Mouse (Mus musculus) kidney, embryonic 16.5 days (tissue): ENCODE data around the gene Unc93b1. TPM values are rescaled to one million over a fixed set of nuclear protein-coding genes. Genes with fewer than 3 reads are reported as not detected.

Source experiments
- ATAC-seq: fragments of 200-750 bp; cut with Nextera tagmentation; 2 replicates; pipeline ENCODE4 v1.8.0; 2017; ENCODE audit warnings: moderate TSS enrichment; ENCODE audit not compliant: low FRiP score, low TSS enrichment
- H3K27ac ChIP-seq: fragments of 300-500 bp; sonication (generic); 2 replicates; pipeline ENCODE4 v1.5.1; 2014; ENCODE audit warnings: low read length
- H3K27me3 ChIP-seq: fragments of 300-500 bp; sonication (generic); 2 replicates; pipeline ENCODE4 v1.6.1; 2014; ENCODE audit warnings: low read length, control low read depth, mixed read lengths; ENCODE audit not compliant: insufficient read depth
- H3K36me3 ChIP-seq: fragments of 300-500 bp; sonication (generic); 2 replicates; pipeline ENCODE4 v1.6.1; 2014; ENCODE audit warnings: low read length, control low read depth, mixed read lengths; ENCODE audit not compliant: insufficient read depth
- H3K4me1 ChIP-seq: fragments of 300-500 bp; sonication (generic); 2 replicates; pipeline ENCODE4 v1.6.1; 2014; ENCODE audit warnings: low read length, control low read depth, mixed read lengths; ENCODE audit not compliant: insufficient read depth
- H3K4me2 ChIP-seq: fragments of 300-500 bp; sonication (generic); replicated peaks from 2 replicates; pipeline ENCODE4 v1.6.1; 2014; ENCODE audit warnings: low read depth, low read length
- H3K4me3 ChIP-seq: fragments of 300-500 bp; sonication (generic); 2 replicates; pipeline ENCODE4 v1.5.1; 2014; ENCODE audit warnings: mild to moderate bottlenecking, low read length
- H3K9ac ChIP-seq: fragments of 300-500 bp; sonication (generic); replicated peaks from 2 replicates; pipeline ENCODE4 v1.6.1; 2014; ENCODE audit warnings: low read length
- H3K9me3 ChIP-seq: fragments of 300-500 bp; sonication (generic); 2 replicates; pipeline ENCODE4 v1.6.1; 2016; ENCODE audit warnings: low read length, control low read depth
- WGBS: fragments of 180-500 bp; shearing (Covaris S2); extraction: QIAGEN DNeasy Blood & Tissue Kit; methylation state at CpG from one replicate; pipeline ENCODE4 v1.1.7; 2014; 5-methylcytosine and 5-hydroxymethylcytosine counted together
- polyA plus RNA-seq: library from polyadenylated mRNA; unstranded; fragments of >200 nt; fragmentation: Nextera tagmentation; extraction: Ambion mirVana; gene quantifications from 2 replicates; pipeline ENCODE4 v1.2.1, GENCODE M21; 2015

Unc93b1 gene
- polyA plus RNA-seq, 1 experiment from 2014 or later = 23.1 TPM

- under 1% methylated on average over 43 of the region's 43 CpGs for WGBS
- peak; percentile 98 for ATAC-seq
- peaks cover 21% of the 10 kb centered on the region for H3K4me1 ChIP-seq
Observed at GRCm38 (mm10) chr19:3912337-3913204, 22.4 kb upstream of the Unc93b1 start, which contains the start of gene Ndufs8. TSS of gene Ndufs8 (minus strand) at chr19:3912774.

DNA sequence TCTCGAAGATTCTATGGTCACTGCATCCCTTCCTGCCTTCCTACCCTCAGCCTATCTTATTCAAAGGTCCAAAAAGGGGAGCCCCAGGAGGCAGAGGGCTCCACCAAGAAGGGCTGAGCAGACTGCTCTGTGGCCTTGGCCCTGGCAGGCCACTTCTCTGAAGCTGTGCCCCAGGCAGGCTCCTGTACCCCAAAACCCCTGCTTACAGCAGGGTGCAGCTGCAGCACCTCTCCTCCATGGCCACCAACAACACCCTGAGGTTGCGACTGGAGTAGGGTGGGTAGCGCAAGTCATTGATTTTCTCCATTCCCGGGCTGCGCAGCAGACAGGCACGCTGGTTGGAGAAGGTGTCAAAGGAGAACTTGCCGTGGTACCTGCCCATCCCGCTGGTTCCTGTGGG, 21.3 kb upstream of the Unc93b1 start:
- H3K4me1 ChIP-seq = peaks cover 18% of the 10 kb centered on the region
- H3K9ac ChIP-seq = peak overlapping the region; percentile 66
- peak overlapping the region; percentile 54 for H3K4me3 ChIP-seq
- H3K27ac ChIP-seq = peak overlapping the region; percentile 75; the same call in 1 of the 2 replicates
- H3K27me3 ChIP-seq = no peaks in the 10 kb centered on the region
- H3K4me2 ChIP-seq = peak overlapping the region; percentile 80
- peaks cover 24% of the 10 kb centered on the region for H3K36me3 ChIP-seq
- ATAC-seq = no peak
- H3K9me3 ChIP-seq = no peaks in the 10 kb centered on the region
- 84% methylated on average over 8 of the region's 8 CpGs for WGBS

More at GRCm38 (mm10) chr19:3912337-3913204, 22.4 kb upstream of the Unc93b1 start, which contains the start of gene Ndufs8:
- Histone ChIP-seq H3K9me3 (no peaks in the 10 kb centered on the region), H3K4me2 (peak within 1 kb of the TSS; percentile 80), H3K4me3 (peak within 1 kb of the TSS; percentile 72), H3K9ac (peak within 1 kb of the TSS; percentile 80), H3K27me3 (no peaks in the 10 kb centered on the region), H3K36me3 (peaks cover 29% of the 10 kb centered on the region), H3K27ac (peak within 1 kb of the TSS; percentile 88)

DNA sequence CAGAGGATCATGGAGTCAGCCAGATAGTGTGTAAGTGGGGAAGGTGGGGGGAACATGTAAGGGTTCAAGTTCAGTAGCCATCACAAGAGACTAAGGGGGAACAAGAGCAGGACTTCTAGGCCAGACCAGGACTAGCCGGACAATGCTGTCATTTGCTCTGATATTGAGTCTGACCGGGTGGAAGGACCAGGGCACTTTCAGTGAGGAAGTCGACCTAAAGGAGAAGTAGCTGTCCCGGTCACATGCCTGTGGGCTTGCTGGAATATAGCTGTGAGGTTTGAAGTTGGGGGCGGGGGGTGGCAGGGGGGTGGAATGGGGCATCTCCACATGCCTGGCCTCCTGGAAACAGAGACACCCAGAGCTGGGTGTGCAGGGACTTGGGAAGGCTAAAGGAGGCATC, 20.5 kb upstream of the Unc93b1 start:
- Histone ChIP-seq H3K36me3 (peaks cover 16% of the 10 kb centered on the region), H3K9me3 (no peaks in the 10 kb centered on the region), H3K27me3 (no peaks in the 10 kb centered on the region), H3K4me1 (peaks cover 18% of the 10 kb centered on the region), H3K27ac (no peak overlapping the region), H3K4me2 (no peak overlapping the region), H3K9ac (no peak overlapping the region), H3K4me3 (no peak overlapping the region)
- 91% methylated on average over 5 of the region's 5 CpGs for WGBS
- ATAC-seq = no peak

DNA sequence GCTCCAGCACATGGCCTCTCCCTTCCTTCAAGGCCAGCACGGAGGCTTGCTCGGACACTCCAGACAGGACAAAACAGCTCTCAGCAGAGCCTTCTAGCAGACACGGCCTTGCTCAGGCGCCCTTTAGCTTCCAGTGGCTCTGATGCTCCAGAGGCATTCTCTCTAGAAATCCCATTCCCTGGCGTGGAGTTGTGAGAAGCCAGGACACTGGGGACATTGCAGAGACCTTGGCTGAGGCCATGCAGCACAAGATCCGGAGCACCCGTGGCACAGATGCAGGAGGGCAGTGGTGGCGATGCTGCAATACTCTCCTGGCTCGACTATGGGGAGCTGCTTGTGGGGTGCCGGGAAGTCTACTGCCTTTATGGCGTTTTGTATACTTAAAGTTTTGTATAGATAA, 18.3 kb upstream of the Unc93b1 start:
- no peak for ATAC-seq
- Histone ChIP-seq H3K27ac (no peak overlapping the region), H3K36me3 (no peaks in the 10 kb centered on the region), H3K4me3 (no peak overlapping the region), H3K4me2 (no peak overlapping the region), H3K9ac (no peak overlapping the region), H3K9me3 (no peaks in the 10 kb centered on the region), H3K4me1 (peaks cover 14% of the 10 kb centered on the region), H3K27me3 (no peaks in the 10 kb centered on the region)
- 74% methylated on average over 11 of the region's 11 CpGs for WGBS

GRCm38 (mm10) chr19:3919928-3920327, 15.1 kb upstream of the Unc93b1 start:
- Histone ChIP-seq H3K9ac (no peak overlapping the region), H3K4me3 (no peak overlapping the region), H3K27me3 (no peaks in the 10 kb centered on the region), H3K36me3 (no peaks in the 10 kb centered on the region), H3K27ac (no peak overlapping the region), H3K9me3 (no peaks in the 10 kb centered on the region), H3K4me2 (no peak overlapping the region), H3K4me1 (peaks cover 12% of the 10 kb centered on the region)
- ATAC-seq = no peak

GRCm38 (mm10) chr19:3922661-3923371, 12.2 kb upstream of the Unc93b1 start:
- no peaks in the 10 kb centered on the region for H3K9me3 ChIP-seq
- H3K9ac ChIP-seq = 0 out of 2 replicates have a peak overlapping the region, but pooled peaks have one; percentile 12
- peak overlapping the region; percentile 65 for H3K27ac ChIP-seq
- ATAC-seq = no peak
- no peaks in the 10 kb centered on the region for H3K36me3 ChIP-seq
- peaks cover 12% of the 10 kb centered on the region for H3K4me1 ChIP-seq
- WGBS = 54% methylated on average over 10 of the region's 10 CpGs
- H3K4me3 ChIP-seq = no peak overlapping the region
- H3K4me2 ChIP-seq = no peak overlapping the region
- H3K27me3 ChIP-seq = no peaks in the 10 kb centered on the region

- no peak overlapping the region for H3K4me3 ChIP-seq
- ATAC-seq = 0 out of 2 replicates have a peak, but pooled peaks have one; percentile 9
Observed at GRCm38 (mm10) chr19:3923586-3923985, 11.4 kb upstream of the Unc93b1 start.

DNA sequence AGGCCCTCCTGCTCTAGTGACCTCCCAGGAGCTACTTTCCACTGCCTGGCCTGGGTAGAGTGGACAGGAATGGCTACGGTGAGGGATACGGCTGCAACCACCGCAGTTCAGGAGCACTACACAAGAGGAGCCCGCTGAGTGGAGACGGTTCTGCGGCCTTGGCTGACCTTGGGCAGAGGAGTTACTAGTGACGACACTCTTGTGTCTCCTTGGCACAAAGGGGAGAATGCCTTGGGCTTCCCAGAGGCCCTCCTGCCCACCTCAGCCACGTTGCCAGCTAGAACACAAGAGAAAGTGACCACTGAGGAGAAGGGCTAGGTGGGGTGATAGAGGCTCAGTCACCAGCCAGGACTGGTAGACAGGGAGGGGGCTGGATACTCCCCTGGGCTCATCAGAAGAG, 10.8 kb upstream of the Unc93b1 start:
- Histone ChIP-seq H3K4me1 (peaks cover 14% of the 10 kb centered on the region), H3K27me3 (no peaks in the 10 kb centered on the region), H3K4me3 (no peak overlapping the region), H3K9ac (no peak overlapping the region), H3K27ac (peak overlapping the region; percentile 65; the same call in 1 of the 2 replicates), H3K9me3 (no peaks in the 10 kb centered on the region), H3K36me3 (no peaks in the 10 kb centered on the region), H3K4me2 (no peak overlapping the region)
- 0 out of 2 replicates have a peak, but pooled peaks have one; percentile 22 for ATAC-seq
- WGBS = 70% methylated on average over 8 of the region's 8 CpGs

More at GRCm38 (mm10) chr19:3923586-3923985, 11.4 kb upstream of the Unc93b1 start:
- H3K27ac ChIP-seq = peak overlapping the region; percentile 65
- H3K4me2 ChIP-seq = no peak overlapping the region
- H3K27me3 ChIP-seq = no peaks in the 10 kb centered on the region
- WGBS = 25% methylated on average over 13 of the region's 13 CpGs
- H3K9ac ChIP-seq = no peak overlapping the region
- H3K9me3 ChIP-seq = no peaks in the 10 kb centered on the region
- H3K36me3 ChIP-seq = no peaks in the 10 kb centered on the region
- peaks cover 12% of the 10 kb centered on the region for H3K4me1 ChIP-seq

DNA sequence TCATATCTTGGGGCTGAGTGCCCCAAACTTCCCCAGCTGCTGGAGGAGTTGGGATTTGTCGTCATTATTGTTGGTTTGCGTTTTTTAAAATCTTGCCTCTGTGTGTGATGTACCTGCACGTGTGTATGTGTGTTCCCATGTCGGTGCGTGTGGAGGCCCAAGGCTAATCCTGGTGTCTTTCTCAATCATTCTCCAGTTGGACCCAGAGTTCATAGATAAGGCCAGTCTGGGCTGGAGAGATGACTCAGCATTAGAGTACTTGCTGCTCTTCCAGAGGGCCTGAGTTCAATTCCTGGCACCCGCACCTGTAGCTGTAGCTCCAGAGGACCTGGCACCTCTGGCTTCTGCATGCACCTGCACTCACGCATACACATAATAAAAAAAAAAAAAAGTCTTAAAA, 10.1 kb upstream of the Unc93b1 start:
- peaks cover 21% of the 10 kb centered on the region for H3K4me1 ChIP-seq
- H3K9me3 ChIP-seq = no peaks in the 10 kb centered on the region
- no peak for ATAC-seq
- 93% methylated on average over 7 of the region's 7 CpGs for WGBS
- H3K9ac ChIP-seq = no peak overlapping the region
- H3K27me3 ChIP-seq = no peaks in the 10 kb centered on the region
- no peak overlapping the region for H3K4me2 ChIP-seq
- no peaks in the 10 kb centered on the region for H3K36me3 ChIP-seq
- no peak overlapping the region for H3K27ac ChIP-seq
- H3K4me3 ChIP-seq = no peak overlapping the region
